Mouse (Mus musculus) small intestine, adult 2 months (tissue): ENCODE data around the gene Slc5a11. TPM values are rescaled to one million over a fixed set of nuclear protein-coding genes. Genes with fewer than 3 reads are reported as not detected.

ENCODE experiments used
- H3K27ac ChIP-seq: fragments of 200-500 bp; 2 replicates; pipeline ENCODE4 v1.5.1; 2012; ENCODE audit warnings: low read depth, low read length, control low read depth, inconsistent platforms; ENCODE audit not compliant: insufficient read depth
- H3K27me3 ChIP-seq: fragments of 200-500 bp; 2 replicates; pipeline ENCODE4 v1.6.1; 2012; ENCODE audit warnings: mild to moderate bottlenecking, moderate library complexity, low read length, inconsistent platforms; ENCODE audit not compliant: control insufficient read depth, insufficient read depth
- H3K36me3 ChIP-seq: fragments of 200-500 bp; 2 replicates; pipeline ENCODE4 v1.6.1; 2012; ENCODE audit warnings: mild to moderate bottlenecking, low read length, control low read depth, inconsistent platforms; ENCODE audit not compliant: control insufficient read depth, insufficient read depth
- H3K4me1 ChIP-seq: fragments of 200-500 bp; 2 replicates; pipeline ENCODE4 v1.6.1; 2012; ENCODE audit warnings: low read length, inconsistent platforms, mixed read lengths; ENCODE audit not compliant: control insufficient read depth, insufficient read depth, insufficient read length
- H3K4me3 ChIP-seq: fragments of 200-500 bp; 2 replicates; pipeline ENCODE4 v1.5.1; 2012; ENCODE audit warnings: low read depth, mild to moderate bottlenecking, control low read depth, inconsistent platforms, low read length, moderate library complexity
- CTCF ChIP-seq: fragments of 200-500 bp; IDR thresholded peaks from 2 replicates; pipeline ENCODE4 v1.5.1; 2012; ENCODE audit warnings: low read depth, mild to moderate bottlenecking, control low read depth, inconsistent platforms, low read length, moderate library complexity, mixed read lengths; ENCODE audit not compliant: insufficient replicate concordance, insufficient read length; ENCODE audit errors: extremely low read depth
- POLR2A ChIP-seq: fragments of 200-500 bp; IDR thresholded peaks from 2 replicates; pipeline ENCODE4 v1.6.1; 2012; ENCODE audit warnings: low read depth, mild to moderate bottlenecking, control low read depth, inconsistent platforms, low read length, moderate library complexity
- WGBS: fragments of 180-500 bp; shearing (Covaris S2); methylation state at CpG from one replicate; pipeline ENCODE4 v1.1.7; 2018; 5-methylcytosine and 5-hydroxymethylcytosine counted together
- polyA plus RNA-seq: library from polyadenylated mRNA; depleted of rRNA; stranded (reverse); fragments of >200 nt; gene quantifications from 2 replicates; pipeline ENCODE4 v1.2.3, GENCODE M21; 2012

The Slc5a11 gene
- polyA plus RNA-seq, 1 experiment = 204 TPM

- no peaks in the 10 kb centered on the region for H3K4me1 ChIP-seq
- H3K27ac ChIP-seq = no peak overlapping the region
- no peak overlapping the region for H3K4me3 ChIP-seq
- 81% methylated on average over 6 of the region's 6 CpGs for WGBS
- H3K36me3 ChIP-seq = peaks cover 78% of the 10 kb centered on the region
- no peaks in the 10 kb centered on the region for H3K27me3 ChIP-seq
- TF ChIP-seq POLR2A = no peak
- no peak for TF ChIP-seq CTCF
These were observed 28.1 kb upstream of the Slc5a11 start for GRCm38 (mm10) chr7:123186463-123186862.

GRCm38 (mm10) chr7:123187246-123187645 lies 27.3 kb upstream of the Slc5a11 start:
- TF ChIP-seq POLR2A = no peak
- no peak for TF ChIP-seq CTCF
- Histone ChIP-seq H3K4me1 (no peaks in the 10 kb centered on the region), H3K36me3 (peaks cover 79% of the 10 kb centered on the region), H3K4me3 (no peak overlapping the region), H3K27ac (no peak overlapping the region), H3K27me3 (no peaks in the 10 kb centered on the region)
- WGBS = 84% methylated on average over 4 of the region's 4 CpGs

GRCm38 (mm10) chr7:123188462-123188861 lies 26.1 kb upstream of the Slc5a11 start:
- Histone ChIP-seq H3K36me3 (peaks cover 81% of the 10 kb centered on the region), H3K4me3 (no peak overlapping the region), H3K27ac (no peak overlapping the region), H3K27me3 (no peaks in the 10 kb centered on the region), H3K4me1 (no peaks in the 10 kb centered on the region)
- TF ChIP-seq POLR2A = no peak
- no peak for TF ChIP-seq CTCF
- 89% methylated on average over 3 of the region's 3 CpGs for WGBS

GRCm38 (mm10) chr7:123189762-123190161 lies 24.8 kb upstream of the Slc5a11 start:
- Histone ChIP-seq H3K27me3 (no peaks in the 10 kb centered on the region), H3K4me3 (no peak overlapping the region), H3K27ac (no peak overlapping the region), H3K4me1 (no peaks in the 10 kb centered on the region), H3K36me3 (peaks cover 74% of the 10 kb centered on the region)
- 87% methylated on average over 8 of the region's 8 CpGs for WGBS
- TF ChIP-seq CTCF (no peak), POLR2A (no peak)

GRCm38 (mm10) chr7:123191731-123192130 lies 22.8 kb upstream of the Slc5a11 start:
- H3K4me3 ChIP-seq = no peak overlapping the region
- no peaks in the 10 kb centered on the region for H3K27me3 ChIP-seq
- no peak overlapping the region for H3K27ac ChIP-seq
- peaks cover 66% of the 10 kb centered on the region for H3K36me3 ChIP-seq
- 78% methylated on average over 5 of the region's 5 CpGs for WGBS
- TF ChIP-seq POLR2A (no peak), CTCF (no peak)
- peaks cover 9% of the 10 kb centered on the region; the same call in 1 of the 2 replicates for H3K4me1 ChIP-seq

- WGBS = 90% methylated on average over 12 of the region's 12 CpGs
These were observed 21.4 kb upstream of the Slc5a11 start for GRCm38 (mm10) chr7:123193201-123193600.

GRCm38 (mm10) chr7:123194696-123195095 lies 19.9 kb upstream of the Slc5a11 start:
- no peak for TF ChIP-seq CTCF
- no peak for TF ChIP-seq POLR2A
- H3K27ac ChIP-seq = no peak overlapping the region
- peaks cover 44% of the 10 kb centered on the region for H3K36me3 ChIP-seq
- whole genome bisulfite sequencing = 90% methylated on average over 8 of the region's 8 CpGs
- peaks cover 26% of the 10 kb centered on the region for H3K4me1 ChIP-seq
- no peaks in the 10 kb centered on the region for H3K27me3 ChIP-seq
- no peak overlapping the region for H3K4me3 ChIP-seq

More at GRCm38 (mm10) chr7:123193201-123193600, 21.4 kb upstream of the Slc5a11 start:
- TF ChIP-seq CTCF (no peak), POLR2A (no peak)
- Histone ChIP-seq H3K36me3 (peaks cover 57% of the 10 kb centered on the region), H3K4me3 (no peak overlapping the region), H3K27me3 (no peaks in the 10 kb centered on the region), H3K4me1 (peaks cover 16% of the 10 kb centered on the region), H3K27ac (no peak overlapping the region)

- no peak for TF ChIP-seq CTCF
- TF ChIP-seq POLR2A = no peak
- peaks cover 32% of the 10 kb centered on the region for H3K4me1 ChIP-seq
- peak overlapping the region; percentile 85 for H3K27ac ChIP-seq
- H3K36me3 ChIP-seq = peaks cover 27% of the 10 kb centered on the region
- 31% methylated on average over 5 of the region's 5 CpGs for WGBS
- no peak overlapping the region for H3K4me3 ChIP-seq
- H3K27me3 ChIP-seq = no peaks in the 10 kb centered on the region
These were observed 18.1 kb upstream of the Slc5a11 start for GRCm38 (mm10) chr7:123196432-123196831.
